Comparison of ENCODE assay signal across 10 mouse cellular contexts in genomic region chr7:27691076-27691475, GRCm38 (mm10). TPM values are rescaled to one million over a fixed set of nuclear protein-coding genes. Genes with fewer than 3 reads are reported as not detected.
A peak's percentile ranks its signal among the peaks of the same experiment; 100 is the strongest.
DNase-seq lines count a peak whose midpoint lies in the region; ATAC-seq and TF ChIP-seq lines count a peak whose summit lies in the region.
"Had no signal": no experiment of that assay in that cellular context is flagged by ENCODE, and none has a peak within 500 bp of the region (broad histone marks: within the 10 kb centered on the region; RNA-seq: fewer than 3 reads in every experiment).

No protein-coding gene starts in this region.

- H3K27me3 ChIP-seq in hindbrain, embryonic 10.5 days (ENCODE audit: insufficient read depth, poor library complexity, severe bottlenecking), result no peaks in the 10 kb centered on the region
- H3K27me3 ChIP-seq in hindbrain, embryonic 13.5 days, result no peaks in the 10 kb centered on the region
- no peaks in the 10 kb centered on the region for H3K27me3 ChIP-seq in G1E (ENCODE audit: insufficient read depth, low read length)
- H3K27me3 ChIP-seq: embryonic facial prominence, embryonic 15.5 days; limb, embryonic 12.5 days had no signal

- DNase-seq in hindbrain, embryonic 10.5 days (ENCODE audit: low spot score), result peak; percentile 38
- DNase-seq in A20 (ENCODE audit: low read depth, low spot score) (peak; percentile 77), G1E (ENCODE audit: low spot score) (no peak)
- DNase-seq in embryo, embryonic 11 days, result peak; percentile 52
- DNase-seq in right cerebral cortex, adult 18-20 months, result no peak
- no peak for DNase-seq in right cerebral cortex, postnatal 36 days (ENCODE audit: low spot score in 2 of 2)

- peak; percentile 41; the same call in 1 of the 2 replicates for TF ChIP-seq CTCF in G1E (IDR thresholded peaks at IDR 0.05; ENCODE audit: low read depth, low read length)

- H3K9me3 ChIP-seq in hindbrain, embryonic 10.5 days, result no peaks in the 10 kb centered on the region
- H3K9me3 ChIP-seq in hindbrain, embryonic 13.5 days, result no peaks in the 10 kb centered on the region
- H3K9me3 ChIP-seq in G1E (replicated peaks), result no peaks in the 10 kb centered on the region
- H3K9me3 ChIP-seq: embryonic facial prominence, embryonic 15.5 days; limb, embryonic 12.5 days had no signal

- no peak overlapping the region for H3K4me3 ChIP-seq in hindbrain, embryonic 10.5 days
- no peak overlapping the region for H3K4me3 ChIP-seq in hindbrain, embryonic 13.5 days
- no peak overlapping the region for H3K4me3 ChIP-seq in G1E (ENCODE audit: low read depth, low read length)
- H3K4me3 ChIP-seq: embryonic facial prominence, embryonic 15.5 days; limb, embryonic 12.5 days had no signal

- H3K36me3 ChIP-seq in hindbrain, embryonic 10.5 days, result 0 out of 2 replicates have a peak, but pooled peaks cover 17% of the 10 kb centered on the region
- H3K36me3 ChIP-seq in hindbrain, embryonic 13.5 days, result peaks cover 11% of the 10 kb centered on the region
- H3K36me3 ChIP-seq in G1E (replicated peaks), result no peaks in the 10 kb centered on the region
- H3K36me3 ChIP-seq: embryonic facial prominence, embryonic 15.5 days; limb, embryonic 12.5 days had no signal

- H3K9ac ChIP-seq in hindbrain, embryonic 13.5 days, result no peak overlapping the region
- H3K9ac ChIP-seq: limb, embryonic 12.5 days had no signal

- H3K4me1 ChIP-seq in hindbrain, embryonic 10.5 days (replicated peaks), result peaks cover 15% of the 10 kb centered on the region
- H3K4me1 ChIP-seq in hindbrain, embryonic 13.5 days (replicated peaks), result peaks cover 15% of the 10 kb centered on the region
- H3K4me1 ChIP-seq in G1E (ENCODE audit: insufficient read depth, low read depth, low read length), result peaks cover 24% of the 10 kb centered on the region

- no peak overlapping the region for H3K27ac ChIP-seq in hindbrain, embryonic 10.5 days
- no peak overlapping the region for H3K27ac ChIP-seq in hindbrain, embryonic 13.5 days
- H3K27ac ChIP-seq: embryonic facial prominence, embryonic 15.5 days; limb, embryonic 12.5 days had no signal

- no peak for ATAC-seq in hindbrain, embryonic 13.5 days (ENCODE audit: low FRiP score)
- no peak for ATAC-seq in G1E (ENCODE audit: extremely low read depth, insufficient number of reproducible peaks, low FRiP score, poor library complexity, severe bottlenecking)
- 0 out of 2 replicates have a peak, but pooled peaks have one; percentile 31 for ATAC-seq in megakaryocyte-erythroid progenitor cell, adult 5-6 weeks (replicated peaks; ENCODE audit: low FRiP score, low TSS enrichment, poor library complexity, severe bottlenecking)

- H3K4me2 ChIP-seq in hindbrain, embryonic 13.5 days, result no peak overlapping the region
- H3K4me2 ChIP-seq: embryonic facial prominence, embryonic 15.5 days; limb, embryonic 12.5 days had no signal

- 40% methylated on average over 5 of the region's 5 CpGs for WGBS in hindbrain, embryonic 10.5 days
- WGBS in hindbrain, embryonic 13.5 days, result 45% methylated on average over 5 of the region's 5 CpGs

RNA-seq across cellular contexts. Expression of gene Zfp607b, which starts 1.9 kb away (rescaled TPM):
- 5.2 and 6.6 TPM in 2 replicates for polyA plus RNA-seq in hindbrain, embryonic 10.5 days (2016; fragmentation: Nextera tagmentation; extraction: Ambion mirVana)
- 10.8 and 12.1 TPM in 2 replicates for polyA plus RNA-seq in hindbrain, embryonic 13.5 days (2015; fragmentation: Nextera tagmentation; extraction: Ambion mirVana)
- total RNA-seq in G1E (2014; fragmentation: Nextera tagmentation), result 2.7 and 4.4 TPM in 2 replicates
- total RNA-seq in G1E (2017), result 1.6 and 1.7 TPM in 2 replicates
- 0.01 and 0.04 TPM in 2 replicates for polyA plus RNA-seq in G1E (2012)
- total RNA-seq in megakaryocyte-erythroid progenitor cell, adult 5-6 weeks (2014; fragmentation: Nextera tagmentation), result 6.8 TPM in 1 of 2 replicates, not detected in the other
- 1.2 and 1.7 TPM in 2 replicates for total RNA-seq in megakaryocyte-erythroid progenitor cell, adult 5-6 weeks (2017)

RNA-seq across cellular contexts. Expression of gene Map3k10, which starts 16.7 kb away (rescaled TPM):
- 8.3 and 10.6 TPM in 2 replicates for polyA plus RNA-seq in hindbrain, embryonic 10.5 days (2016; fragmentation: Nextera tagmentation; extraction: Ambion mirVana)
- polyA plus RNA-seq in hindbrain, embryonic 13.5 days (2015; fragmentation: Nextera tagmentation; extraction: Ambion mirVana), result 13.0 and 13.2 TPM in 2 replicates
- total RNA-seq in G1E (2014; fragmentation: Nextera tagmentation) (5.9 and 8.0 TPM in 2 replicates), G1E (2017) (8.6 and 10.8 TPM in 2 replicates)
- polyA plus RNA-seq in G1E (2012), result 25.1 and 34.7 TPM in 2 replicates
- total RNA-seq in megakaryocyte-erythroid progenitor cell, adult 5-6 weeks (2014; fragmentation: Nextera tagmentation), result 6.2 and 13.5 TPM in 2 replicates
- 2.9 and 4.5 TPM in 2 replicates for total RNA-seq in megakaryocyte-erythroid progenitor cell, adult 5-6 weeks (2017)

RNA-seq across cellular contexts. Expression of gene Ttc9b, which starts 37.4 kb away (rescaled TPM):
- polyA plus RNA-seq in hindbrain, embryonic 10.5 days (2016; fragmentation: Nextera tagmentation; extraction: Ambion mirVana), result 3.3 and 10.9 TPM in 2 replicates
- 50.2 and 52.0 TPM in 2 replicates for polyA plus RNA-seq in hindbrain, embryonic 13.5 days (2015; fragmentation: Nextera tagmentation; extraction: Ambion mirVana)
- total RNA-seq in G1E (2014; fragmentation: Nextera tagmentation) (not detected in 2 replicates), G1E (2017) (not detected in 2 replicates)
- not detected in 2 replicates for polyA plus RNA-seq in G1E (2012)
- not detected in 2 replicates for total RNA-seq in megakaryocyte-erythroid progenitor cell, adult 5-6 weeks (2014; fragmentation: Nextera tagmentation)
- not detected in 2 replicates for total RNA-seq in megakaryocyte-erythroid progenitor cell, adult 5-6 weeks (2017)

RNA-seq across cellular contexts. Expression of gene Zfp60, which starts 40.1 kb away (rescaled TPM):
- 55.2 and 62.2 TPM in 2 replicates for polyA plus RNA-seq in hindbrain, embryonic 10.5 days (2016; fragmentation: Nextera tagmentation; extraction: Ambion mirVana)
- 125 and 134 TPM in 2 replicates for polyA plus RNA-seq in hindbrain, embryonic 13.5 days (2015; fragmentation: Nextera tagmentation; extraction: Ambion mirVana)
- 16.3 and 21.4 TPM in 2 replicates for total RNA-seq in G1E (2014; fragmentation: Nextera tagmentation)
- 7.1 and 9.4 TPM in 2 replicates for total RNA-seq in G1E (2017)
- 0.26 and 0.70 TPM in 2 replicates for polyA plus RNA-seq in G1E (2012)
- 7.9 and 8.5 TPM in 2 replicates for total RNA-seq in megakaryocyte-erythroid progenitor cell, adult 5-6 weeks (2014; fragmentation: Nextera tagmentation)
- 9.2 and 12.5 TPM in 2 replicates for total RNA-seq in megakaryocyte-erythroid progenitor cell, adult 5-6 weeks (2017)

Comparison
In these comparisons a context has a peak if more than half of its experiments do, and no peak if none do; other contexts are left out.
1. DNase-seq: peak in hindbrain, embryonic 10.5 days (single experiment), A20 (single experiment) and embryo, embryonic 11 days (single experiment); none in G1E (single experiment), right cerebral cortex, adult 18-20 months (single experiment) and right cerebral cortex, postnatal 36 days (0 of 2).